Mouse (Mus musculus) megakaryocyte, adult 5-6 weeks (primary cell): ENCODE data around the gene Olfr895. TPM values are rescaled to one million over a fixed set of nuclear protein-coding genes. Genes with fewer than 3 reads are reported as not detected.

ENCODE experiments used
- ATAC-seq: 2 replicates; pipeline ENCODE4 v1.8.0; 2016; ENCODE audit warnings: mild to moderate bottlenecking, inconsistent platforms; ENCODE audit not compliant: poor library complexity, severe bottlenecking
- total RNA-seq, 2 experiments: library from RNA; stranded (forward) in 1 of 2; stranded (reverse) in 1 of 2; fragments of 153-499, 151-499 nt in 1 of 2; fragments of 221-1000, 200-1000 nt in 1 of 2; gene quantifications; 2 replicates each; pipeline versions ENCODE4 v1.2.3 to v1.2.4; 2015 to 2017

Gene Olfr895
- total RNA-seq (2015) (not detected in 2 replicates), total RNA-seq (2017) (not detected in 2 replicates)

DNA sequence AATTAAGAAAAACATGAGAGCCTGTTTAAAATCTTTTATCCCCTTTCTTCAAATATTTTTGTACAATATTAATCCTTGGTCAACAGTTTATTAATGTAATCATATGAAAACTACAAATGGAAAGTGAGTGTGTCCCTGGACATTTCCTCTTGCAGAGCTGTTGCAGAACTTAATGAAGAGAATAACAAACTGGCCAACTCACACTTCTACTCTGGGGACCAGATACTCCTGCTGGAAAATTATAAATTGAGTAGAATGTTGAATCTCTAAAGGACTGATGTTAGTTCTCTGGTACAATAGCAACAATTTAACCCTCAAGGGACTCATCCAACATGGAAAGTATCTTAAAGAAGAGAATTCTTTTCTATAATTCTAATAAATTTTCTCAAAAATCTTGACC lies at the start of gene Olfr895:
Olfr895 (plus strand) TSS at position 301 of the 400 bp plus-strand sequence.
- ATAC-seq: no peak

DNA sequence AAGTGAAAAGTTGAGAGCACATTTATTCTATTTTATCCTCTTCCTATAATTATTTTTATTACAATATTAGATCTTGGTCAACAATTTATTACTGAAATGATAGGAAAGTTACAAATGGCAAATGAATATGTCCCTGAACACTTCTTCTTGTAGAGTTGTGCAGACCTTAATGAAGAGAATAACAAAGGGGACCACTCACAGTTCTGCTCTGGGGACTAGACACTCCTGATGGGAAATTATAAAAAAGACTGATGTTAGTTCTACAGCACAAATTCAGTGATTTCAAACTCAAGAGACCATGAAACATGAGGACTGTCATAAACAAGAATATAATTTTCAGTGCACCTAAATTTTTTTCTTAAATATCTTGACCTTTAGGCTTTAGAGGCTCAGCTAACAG lies 15.2 kb upstream of the Olfr895 start, which contains the start of gene Olfr143:
Olfr143 (plus strand) TSS at position 301 of the 400 bp plus-strand sequence.
- no peak for ATAC-seq

DNA sequence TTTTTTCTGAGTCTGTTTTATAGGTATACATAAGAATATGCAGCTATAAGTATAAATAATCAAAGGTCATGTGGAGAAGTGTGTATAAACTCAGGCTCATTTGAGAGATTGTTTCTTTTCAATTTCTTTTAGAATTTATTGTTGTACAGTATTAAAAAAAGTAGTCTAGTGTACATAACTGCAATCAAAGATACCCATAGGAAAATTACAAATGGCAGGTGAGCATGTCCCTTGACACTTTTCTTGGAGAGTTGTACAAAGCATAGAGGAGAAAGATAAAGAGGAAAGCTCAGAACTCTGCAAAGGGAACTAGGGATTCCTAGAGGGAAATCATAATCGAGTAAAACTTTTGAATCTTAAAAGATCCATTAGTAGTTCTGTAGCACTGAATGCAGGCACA lies 23.2 kb downstream of the Olfr895 start, which contains the start of gene Olfr896-ps1:
Olfr896-ps1 (plus strand) TSS at position 301 of the 400 bp plus-strand sequence.
- ATAC-seq: no peak

Other genes starting within 250 kb of the Olfr895 start
- gene Olfr883, start 242.0 kb upstream of the Olfr895 start, total RNA-seq (2015): not detected in 2 replicates
- not detected in 2 replicates for gene Olfr883, start 242.0 kb upstream of the Olfr895 start, total RNA-seq (2017)
- gene Olfr884, start 221.3 kb upstream of the Olfr895 start, total RNA-seq (2015): not detected in 2 replicates
- gene Olfr884, start 221.3 kb upstream of the Olfr895 start, total RNA-seq (2017): not detected in 2 replicates
- not detected in 2 replicates for gene Olfr885, start 206.5 kb upstream of the Olfr895 start, total RNA-seq (2015)
- not detected in 2 replicates for gene Olfr885, start 206.5 kb upstream of the Olfr895 start, total RNA-seq (2017)
- not detected in 2 replicates for gene Olfr887, start 183.8 kb upstream of the Olfr895 start, total RNA-seq (2015)
- not detected in 2 replicates for gene Olfr887, start 183.8 kb upstream of the Olfr895 start, total RNA-seq (2017)
- gene Olfr888, start 159.7 kb upstream of the Olfr895 start, total RNA-seq (2015): not detected in 2 replicates
- not detected in 2 replicates for gene Olfr888, start 159.7 kb upstream of the Olfr895 start, total RNA-seq (2017)
- gene Olfr889, start 152.7 kb upstream of the Olfr895 start, total RNA-seq (2015): not detected in 2 replicates
- not detected in 2 replicates for gene Olfr889, start 152.7 kb upstream of the Olfr895 start, total RNA-seq (2017)
- not detected in 2 replicates for gene Olfr890, start 125.3 kb upstream of the Olfr895 start, total RNA-seq (2015)
- not detected in 2 replicates for gene Olfr890, start 125.3 kb upstream of the Olfr895 start, total RNA-seq (2017)
- gene Olfr891, start 87.0 kb upstream of the Olfr895 start, total RNA-seq (2015): not detected in 2 replicates
- not detected in 2 replicates for gene Olfr891, start 87.0 kb upstream of the Olfr895 start, total RNA-seq (2017)
- gene Olfr893, start 59.5 kb upstream of the Olfr895 start, total RNA-seq (2015): not detected in 2 replicates
- not detected in 2 replicates for gene Olfr893, start 59.5 kb upstream of the Olfr895 start, total RNA-seq (2017)
- not detected in 2 replicates for gene Olfr894, start 49.8 kb upstream of the Olfr895 start, total RNA-seq (2015)
- gene Olfr894, start 49.8 kb upstream of the Olfr895 start, total RNA-seq (2017): not detected in 2 replicates
- gene Olfr143, start 15.1 kb upstream of the Olfr895 start, total RNA-seq (2015): not detected in 2 replicates
- not detected in 2 replicates for gene Olfr143, start 15.1 kb upstream of the Olfr895 start, total RNA-seq (2017)
- gene Olfr896-ps1, start 23.3 kb downstream of the Olfr895 start, total RNA-seq (2015): not detected in 2 replicates
- gene Olfr896-ps1, start 23.3 kb downstream of the Olfr895 start, total RNA-seq (2017): not detected in 2 replicates
- not detected in 2 replicates for gene Olfr25, start 61.2 kb downstream of the Olfr895 start, total RNA-seq (2015)
- not detected in 2 replicates for gene Olfr25, start 61.2 kb downstream of the Olfr895 start, total RNA-seq (2017)
- gene Olfr898, start 80.6 kb downstream of the Olfr895 start, total RNA-seq (2015): not detected in 2 replicates
- not detected in 2 replicates for gene Olfr898, start 80.6 kb downstream of the Olfr895 start, total RNA-seq (2017)
- not detected in 2 replicates for gene Olfr250, start 99.0 kb downstream of the Olfr895 start, total RNA-seq (2015)
- gene Olfr250, start 99.0 kb downstream of the Olfr895 start, total RNA-seq (2017): not detected in 2 replicates
- gene Olfr251, start 109.2 kb downstream of the Olfr895 start, total RNA-seq (2015): not detected in 2 replicates
- gene Olfr251, start 109.2 kb downstream of the Olfr895 start, total RNA-seq (2017): not detected in 2 replicates
- not detected in 2 replicates for gene Olfr147, start 133.8 kb downstream of the Olfr895 start, total RNA-seq (2015)
- not detected in 2 replicates for gene Olfr147, start 133.8 kb downstream of the Olfr895 start, total RNA-seq (2017)
- not detected in 2 replicates for gene Olfr901, start 161.6 kb downstream of the Olfr895 start, total RNA-seq (2015)
- gene Olfr901, start 161.6 kb downstream of the Olfr895 start, total RNA-seq (2017): not detected in 2 replicates
- not detected in 2 replicates for gene Olfr902, start 179.8 kb downstream of the Olfr895 start, total RNA-seq (2015)
- gene Olfr902, start 179.8 kb downstream of the Olfr895 start, total RNA-seq (2017): not detected in 2 replicates
- not detected in 2 replicates for gene Olfr904, start 195.3 kb downstream of the Olfr895 start, total RNA-seq (2015)
- not detected in 2 replicates for gene Olfr904, start 195.3 kb downstream of the Olfr895 start, total RNA-seq (2017)
- gene Olfr905, start 203.3 kb downstream of the Olfr895 start, total RNA-seq (2015): not detected in 2 replicates
- not detected in 2 replicates for gene Olfr905, start 203.3 kb downstream of the Olfr895 start, total RNA-seq (2017)
- gene Olfr906, start 219.2 kb downstream of the Olfr895 start, total RNA-seq (2015): not detected in 2 replicates
- not detected in 2 replicates for gene Olfr906, start 219.2 kb downstream of the Olfr895 start, total RNA-seq (2017)
- not detected in 2 replicates for gene Olfr907, start 227.9 kb downstream of the Olfr895 start, total RNA-seq (2015)
- not detected in 2 replicates for gene Olfr907, start 227.9 kb downstream of the Olfr895 start, total RNA-seq (2017)